Mouse (Mus musculus): Measurements from ENCODE around the gene Atp8a2.
A peak's percentile ranks its signal among the peaks of the same experiment; 100 is the strongest.

Atp8a2 gene

DNA sequence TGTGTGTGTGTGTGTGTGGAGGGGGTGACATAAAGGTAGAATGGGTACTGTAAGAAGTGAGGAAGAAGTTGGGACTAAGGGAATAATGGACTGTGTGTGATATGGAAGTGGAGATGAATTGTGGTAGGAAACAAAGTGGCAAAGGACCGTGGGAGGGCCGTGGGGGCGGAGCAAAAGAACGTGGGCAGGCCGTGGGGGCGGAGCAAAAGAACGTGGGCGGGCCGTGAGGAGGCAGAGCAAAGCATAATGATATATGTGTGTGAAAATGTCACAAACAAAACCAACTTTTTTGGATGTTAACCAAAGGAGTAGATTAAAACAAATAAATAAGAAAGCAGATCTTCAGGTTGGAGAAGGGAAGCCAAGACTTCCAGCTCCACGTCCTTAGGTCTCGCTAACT is 44.6 kb downstream of the Atp8a2 start:
- DNase-seq (ENCODE audit: low spot score in 2 of 2) = no peak

DNA sequence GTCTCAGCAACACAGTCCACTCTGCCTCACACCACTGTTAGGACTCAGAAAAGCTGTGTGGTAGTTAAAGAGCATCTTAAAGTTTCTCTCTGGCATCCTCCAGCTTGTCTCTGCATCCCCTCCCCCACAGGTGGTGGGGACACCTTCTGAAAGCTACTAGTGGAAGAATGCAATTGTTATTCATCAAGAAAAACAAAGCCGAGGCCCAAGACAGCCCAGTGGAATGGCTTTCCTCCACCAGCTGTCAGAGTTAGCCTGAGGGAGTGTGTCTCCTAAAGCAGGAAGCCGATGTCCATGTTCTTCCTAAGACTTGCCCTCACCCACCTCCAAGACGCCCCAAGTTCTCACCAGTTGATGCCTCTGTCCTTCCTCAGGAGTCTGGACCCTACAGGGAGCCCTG is 48.1 kb downstream of the Atp8a2 start:
- no peak for DNase-seq (ENCODE audit: low spot score in 2 of 2)

DNA sequence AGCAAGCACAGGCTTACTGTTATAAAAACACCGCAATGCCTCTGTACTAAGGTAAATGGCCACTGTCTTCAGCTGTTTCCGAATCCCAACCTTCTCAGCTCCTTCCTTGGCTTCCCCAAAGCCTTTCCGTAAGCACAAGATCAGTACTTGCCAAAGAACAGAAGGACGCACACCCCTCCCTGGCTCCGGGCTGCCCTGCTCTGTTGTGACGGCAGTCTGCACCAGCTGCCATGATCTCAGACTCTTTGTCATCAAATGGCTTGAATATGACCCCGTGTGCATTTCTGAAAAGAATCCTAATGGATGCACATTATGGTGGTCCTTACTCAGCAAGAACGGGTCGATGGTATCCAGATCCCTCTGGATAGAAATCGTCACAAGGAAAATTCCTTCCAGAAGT is 53.7 kb downstream of the Atp8a2 start:
- DNase-seq (ENCODE audit: low spot score in 2 of 2) = no peak

DNA sequence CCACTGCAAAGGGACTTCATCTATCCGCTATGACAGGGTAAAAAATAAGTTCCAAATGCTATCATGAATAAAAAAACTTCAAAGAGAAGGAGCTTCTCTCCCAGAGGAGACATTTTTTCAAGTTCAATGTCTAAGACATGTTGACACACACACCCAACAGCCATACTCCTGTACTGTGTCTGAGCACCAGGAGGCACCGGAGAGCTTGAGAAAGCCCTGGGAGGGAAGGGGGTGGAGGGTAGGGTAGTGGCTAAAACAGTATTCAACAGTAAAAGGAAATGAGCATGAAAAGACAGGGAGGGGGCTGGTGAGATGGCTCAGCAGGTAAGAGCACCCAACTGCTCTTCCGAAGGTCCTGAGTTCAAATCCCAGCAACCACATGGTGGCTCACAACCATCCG is 58.6 kb downstream of the Atp8a2 start:
- no peak for DNase-seq (ENCODE audit: low spot score in 2 of 2)

DNA sequence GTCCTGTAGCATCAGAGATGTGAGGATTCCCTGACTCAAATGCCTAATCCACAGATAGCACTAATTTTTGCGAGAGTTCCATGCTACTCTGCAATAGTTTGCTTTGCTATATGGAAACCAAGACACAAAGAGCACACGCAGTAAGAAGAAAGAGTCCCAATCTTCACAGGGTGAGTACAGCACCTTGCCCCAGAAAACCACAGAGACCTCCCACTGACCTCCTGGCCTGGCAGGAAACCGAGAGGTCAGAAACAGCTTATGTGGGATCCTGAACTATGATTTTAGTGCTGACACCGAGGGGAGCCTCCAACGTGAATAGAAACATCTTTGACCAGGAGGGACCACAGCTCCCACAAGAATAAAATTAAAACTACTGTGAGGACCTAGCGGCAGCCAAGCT is 59.2 kb downstream of the Atp8a2 start:
- DNase-seq (ENCODE audit: low spot score in 2 of 2) = no peak

DNA sequence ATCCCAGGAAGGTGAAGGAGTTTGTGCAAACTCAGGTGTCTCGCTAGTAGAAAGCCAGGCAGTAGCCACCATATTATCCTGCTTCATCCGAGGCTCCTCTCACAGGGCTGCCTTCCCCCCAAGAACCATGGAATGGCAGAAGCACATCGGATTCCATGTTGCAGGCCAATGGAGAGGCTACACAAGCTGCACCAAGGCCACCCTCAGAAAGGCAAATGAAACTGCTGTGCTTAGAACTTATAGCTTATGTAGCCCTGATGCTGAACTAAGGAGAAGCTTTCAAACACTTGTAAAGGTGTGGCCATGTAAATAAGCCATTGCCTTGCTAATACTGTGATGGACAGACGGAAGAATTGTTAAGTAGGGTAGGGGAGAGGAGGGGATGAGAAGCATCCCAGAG is 61.2 kb downstream of the Atp8a2 start:
- DNase-seq (ENCODE audit: low spot score in 2 of 2) = no peak

DNA sequence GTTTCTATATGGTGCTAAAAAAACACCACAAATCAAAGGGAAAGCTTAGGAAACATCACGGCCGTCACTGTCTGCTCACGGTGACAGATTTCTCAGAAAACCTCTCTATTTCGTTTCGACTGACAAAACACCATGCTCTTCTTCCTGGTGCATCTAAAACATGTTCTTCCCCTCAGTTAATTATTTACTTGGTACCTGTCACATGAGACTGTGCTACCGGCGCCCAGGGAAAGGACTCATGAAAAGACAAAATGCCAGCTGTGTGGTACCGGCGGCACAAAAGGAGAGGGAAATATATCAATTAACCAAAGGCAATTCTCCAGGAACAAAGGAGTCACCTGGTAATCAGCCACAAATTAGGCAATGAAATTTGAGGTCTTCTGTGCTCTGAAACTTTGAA is 62.3 kb downstream of the Atp8a2 start:
- DNase-seq (ENCODE audit: low spot score in 2 of 2) = no peak

DNA sequence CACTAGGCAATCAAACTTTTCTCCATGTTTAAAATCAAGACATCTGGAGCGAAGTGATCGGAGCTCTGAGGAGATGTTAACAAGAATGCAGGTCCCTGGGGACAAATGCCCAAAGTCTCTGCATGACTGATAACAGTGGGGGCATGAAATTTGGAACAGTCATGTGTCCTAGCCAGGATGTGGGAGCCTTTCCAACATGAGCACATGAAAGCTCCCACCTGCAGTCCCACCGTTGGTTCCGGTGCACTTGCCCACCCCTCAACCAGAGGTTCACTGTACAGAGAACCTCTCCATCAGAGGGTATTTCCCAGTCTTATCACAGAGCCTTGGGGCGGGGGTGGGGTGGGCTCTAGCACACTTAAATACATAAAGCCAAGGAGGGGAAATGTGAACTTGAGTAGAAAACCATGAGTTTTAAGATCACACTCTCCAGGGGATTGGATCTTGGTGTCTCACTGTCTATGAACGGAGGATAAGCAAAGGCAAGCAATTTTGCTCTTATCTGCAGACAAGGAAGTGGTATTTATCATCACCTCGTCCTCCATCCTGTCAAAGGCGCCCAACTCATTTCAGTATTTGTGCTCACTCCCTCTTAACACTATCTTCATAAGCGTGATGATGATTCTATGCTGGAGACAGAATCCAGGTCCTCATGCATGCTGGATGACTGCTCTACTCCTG is 65.6 kb downstream of the Atp8a2 start:
- DNase-seq (ENCODE audit: low spot score in 2 of 2) = no peak

DNA sequence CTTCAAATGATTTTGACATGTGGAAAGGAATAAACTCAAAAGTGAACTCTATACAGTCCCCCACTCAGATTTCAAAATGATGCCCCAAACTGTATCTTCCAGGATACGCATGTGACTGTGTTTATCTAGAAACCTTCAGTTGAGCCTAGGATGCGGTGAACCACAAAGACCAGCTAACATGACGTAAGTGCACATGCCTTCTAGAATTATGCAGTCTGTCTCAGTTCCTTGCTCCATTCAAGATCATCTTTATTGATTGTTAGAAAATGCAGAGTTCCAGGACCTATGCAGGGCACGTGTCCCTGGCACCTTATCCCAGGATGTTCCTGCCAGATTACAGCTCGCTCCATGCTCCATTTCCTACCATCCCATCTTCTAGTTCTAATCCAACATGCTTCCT is 67.4 kb downstream of the Atp8a2 start:
- no peak for DNase-seq (ENCODE audit: low spot score in 2 of 2)

DNA sequence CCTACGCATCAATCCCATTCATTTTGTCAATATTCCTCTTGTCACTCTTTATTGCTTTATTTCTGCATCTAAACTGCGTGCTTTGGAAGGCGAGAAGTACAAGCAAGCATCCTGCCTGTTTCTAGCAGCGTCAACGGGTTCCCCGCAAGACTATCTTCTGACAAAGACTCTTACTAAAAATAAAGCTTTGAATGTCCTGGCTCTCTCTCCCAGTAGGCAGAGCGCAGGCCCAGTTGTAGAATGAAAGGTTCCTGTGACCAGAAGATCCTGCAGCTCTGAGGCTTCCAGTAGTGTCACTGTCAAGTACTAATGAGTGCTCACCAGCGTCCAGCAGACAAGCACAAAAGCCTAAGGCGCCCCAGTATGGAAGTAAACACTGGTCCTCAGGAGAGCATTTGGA is 71.8 kb downstream of the Atp8a2 start:
- DNase-seq (ENCODE audit: low spot score in 2 of 2) = no peak

DNA sequence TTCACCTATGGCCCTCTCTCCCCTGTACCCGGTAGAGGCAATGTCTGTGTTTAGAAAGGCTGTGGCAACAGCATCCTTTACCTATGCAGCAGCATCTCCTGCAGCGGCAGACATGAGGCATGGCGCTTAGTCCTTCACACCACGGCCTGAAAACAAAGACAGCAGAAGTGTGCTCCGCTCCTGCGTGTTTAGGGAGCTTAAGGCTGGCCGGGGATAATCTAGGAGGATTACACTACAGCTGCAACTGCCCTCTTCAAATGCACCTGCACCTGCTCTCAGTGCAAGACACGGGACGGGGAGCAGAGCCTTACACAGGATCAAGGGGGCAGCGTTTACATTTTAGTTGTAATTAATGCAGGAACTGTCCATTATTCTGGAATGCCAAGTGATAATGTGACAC is 75.4 kb downstream of the Atp8a2 start:
- DNase-seq (ENCODE audit: low spot score in 2 of 2) = no peak

DNA sequence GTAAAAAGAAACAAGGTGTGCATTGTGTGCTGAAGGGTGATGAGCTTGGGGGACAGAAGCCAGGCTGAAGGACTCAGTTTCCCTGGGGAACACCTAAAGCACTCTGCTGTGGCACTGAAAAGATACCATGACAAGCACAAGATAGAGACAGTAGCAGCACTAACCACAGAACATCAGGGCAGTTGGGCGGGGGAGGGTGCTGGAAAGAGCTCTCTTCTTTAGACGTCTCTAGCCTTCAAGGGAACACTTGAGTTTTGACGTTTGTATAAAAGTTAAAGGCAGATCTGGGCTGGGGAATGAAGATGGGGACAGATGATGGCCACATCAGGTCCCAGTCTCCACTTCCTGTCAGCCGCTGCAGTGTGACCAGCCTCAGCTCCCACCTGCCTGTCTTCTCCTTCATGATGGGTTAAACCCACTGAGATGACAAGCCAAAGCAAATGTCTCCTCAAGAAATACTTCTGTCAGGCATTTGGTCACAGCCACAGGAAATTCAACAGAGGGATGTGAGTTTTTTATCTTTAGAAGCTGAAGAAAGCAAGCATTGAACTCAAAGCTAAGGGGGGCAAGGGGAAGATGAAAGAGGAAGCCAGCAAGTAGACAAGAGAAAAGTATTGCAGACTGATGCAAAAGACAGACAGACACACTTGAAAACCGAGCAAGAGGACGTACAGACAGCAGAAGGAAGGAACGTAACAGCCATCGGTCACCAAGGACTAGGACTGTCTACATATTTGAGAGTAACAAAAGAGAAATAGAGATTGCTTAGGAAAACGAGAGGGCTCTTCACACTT is 79.0 kb downstream of the Atp8a2 start:
- DNase-seq (ENCODE audit: low spot score in 2 of 2) = no peak

DNA sequence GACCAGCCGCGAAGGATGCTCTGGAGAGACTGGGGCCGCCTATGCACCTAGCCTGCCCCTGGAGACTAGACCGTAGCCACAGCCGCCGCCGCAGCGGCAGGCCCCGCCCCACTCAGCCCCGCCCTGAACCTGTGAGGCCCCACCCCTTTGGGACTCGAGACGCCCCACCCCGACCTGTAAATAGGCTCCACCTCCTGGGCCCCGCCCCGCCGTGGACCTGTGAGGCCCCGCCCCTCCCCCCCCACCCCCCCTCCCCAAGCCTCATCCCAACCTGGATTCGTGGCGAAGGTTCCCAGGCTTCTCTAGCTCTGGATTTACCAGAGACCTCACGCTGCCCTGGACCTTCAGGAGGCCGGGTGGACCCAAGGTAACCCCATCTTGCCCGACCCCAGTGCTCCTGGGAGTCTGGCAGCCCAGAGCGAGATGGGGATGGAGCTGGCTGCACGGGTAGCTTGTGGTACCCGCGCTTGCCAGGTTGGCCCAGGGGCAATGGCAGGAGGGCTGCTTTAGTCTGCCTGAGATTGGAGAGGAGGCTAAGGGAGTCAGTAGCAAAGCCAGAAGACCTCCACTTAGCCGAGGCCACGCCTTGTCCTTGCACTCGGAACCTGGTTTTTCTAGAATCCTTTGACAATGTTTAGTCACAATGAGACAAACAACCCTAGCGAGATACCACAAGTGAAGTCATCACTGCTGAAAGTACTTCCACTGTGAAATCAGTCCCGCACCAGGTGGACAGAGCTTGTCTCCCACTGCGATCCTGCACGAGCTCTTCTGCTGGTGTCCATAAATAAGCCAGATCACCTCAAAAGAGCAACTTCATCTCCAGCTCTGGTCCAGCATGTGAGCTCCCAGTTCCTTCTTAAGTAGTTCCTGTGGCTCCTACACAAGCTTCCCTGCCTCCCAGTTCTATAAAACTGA is 109.9 kb downstream of the Atp8a2 start:
- DNase-seq (ENCODE audit: low spot score in 2 of 2) = peak; percentile 8 to 27

DNA sequence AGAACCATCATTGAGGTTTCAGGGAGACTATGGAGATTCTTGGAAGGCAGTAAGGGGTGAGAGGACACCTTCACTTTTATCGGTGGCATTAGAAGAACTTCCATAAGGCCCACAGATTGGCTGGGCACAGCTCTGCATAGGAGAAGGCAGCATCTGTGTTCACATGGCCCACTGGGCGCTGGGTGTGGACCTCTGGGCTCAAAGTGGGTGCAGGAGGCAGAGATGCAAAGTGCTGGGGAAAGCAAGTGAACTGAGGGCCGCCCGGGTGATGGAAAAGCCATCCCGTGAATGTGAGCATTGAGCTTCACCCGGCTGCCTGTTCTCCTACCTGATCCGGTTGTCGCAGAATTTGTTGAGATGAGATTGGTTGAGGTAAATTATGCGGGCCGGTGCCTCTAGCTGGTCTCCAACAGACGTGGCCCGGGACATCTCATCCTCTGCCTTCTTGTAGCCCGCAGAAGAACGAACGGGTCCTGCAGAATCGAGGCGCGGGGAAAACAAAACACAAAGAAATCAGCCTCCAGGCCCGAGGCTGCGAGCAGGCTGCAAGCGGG is 110.6 kb downstream of the Atp8a2 start:
- DNase-seq (ENCODE audit: low spot score in 2 of 2) = no peak

DNA sequence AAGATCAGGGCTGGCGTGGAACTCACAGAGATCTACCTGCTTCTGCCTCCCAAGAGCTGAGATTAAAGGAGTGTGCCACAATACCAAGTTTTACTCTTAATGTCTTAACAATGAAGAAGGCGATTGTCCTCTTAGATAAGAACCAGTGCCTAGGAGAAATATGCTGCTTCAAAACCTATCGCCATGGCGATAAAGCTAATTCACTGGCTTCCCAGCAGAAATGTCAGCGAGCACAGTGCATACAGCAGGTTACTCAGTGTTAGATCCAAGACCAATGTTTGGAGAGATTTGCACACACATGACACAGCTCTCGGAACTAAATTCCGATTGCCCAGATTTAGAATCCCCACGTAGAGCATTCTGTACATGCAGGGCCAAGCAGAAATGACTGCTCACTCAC is 114.2 kb downstream of the Atp8a2 start:
- no peak for DNase-seq (ENCODE audit: low spot score in 2 of 2)

DNA sequence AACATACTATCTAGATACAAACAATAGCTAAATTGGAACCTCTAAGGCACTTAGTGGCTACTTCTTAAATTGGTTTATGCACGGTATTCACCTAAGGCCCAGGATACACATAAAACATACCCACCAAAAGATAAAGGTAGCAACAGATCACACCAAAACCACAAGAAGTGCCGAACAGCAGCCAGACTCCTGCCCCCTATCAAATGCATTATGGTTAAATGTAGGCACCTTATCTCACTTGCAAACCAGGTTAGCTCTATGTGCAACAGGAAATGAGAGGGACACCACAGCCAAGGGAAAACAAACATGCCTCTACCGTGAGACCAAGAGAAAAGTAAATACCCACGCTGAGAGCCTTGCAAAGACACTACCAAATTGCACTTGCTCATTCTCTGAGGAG is 124.5 kb downstream of the Atp8a2 start:
- DNase-seq (ENCODE audit: low spot score in 2 of 2) = no peak

DNA sequence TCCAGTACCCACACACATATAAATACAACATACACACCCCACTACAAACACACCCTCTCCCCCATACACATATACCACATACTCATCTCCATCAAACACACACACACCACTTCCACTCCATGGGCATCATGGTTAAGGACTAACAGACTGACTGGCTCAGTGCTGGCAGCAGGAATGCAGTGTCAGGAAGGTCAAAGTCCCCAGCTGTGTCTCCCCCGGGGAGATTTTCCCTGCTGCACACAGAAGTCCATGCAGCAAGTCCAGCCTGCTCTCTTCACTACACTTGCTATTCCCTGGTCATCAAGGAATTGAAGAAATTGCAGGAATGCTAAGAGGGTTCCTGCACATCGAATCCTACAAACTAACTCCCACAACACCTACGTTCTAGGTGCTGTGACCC is 131.8 kb downstream of the Atp8a2 start:
- no peak for DNase-seq (ENCODE audit: low spot score in 2 of 2)

DNA sequence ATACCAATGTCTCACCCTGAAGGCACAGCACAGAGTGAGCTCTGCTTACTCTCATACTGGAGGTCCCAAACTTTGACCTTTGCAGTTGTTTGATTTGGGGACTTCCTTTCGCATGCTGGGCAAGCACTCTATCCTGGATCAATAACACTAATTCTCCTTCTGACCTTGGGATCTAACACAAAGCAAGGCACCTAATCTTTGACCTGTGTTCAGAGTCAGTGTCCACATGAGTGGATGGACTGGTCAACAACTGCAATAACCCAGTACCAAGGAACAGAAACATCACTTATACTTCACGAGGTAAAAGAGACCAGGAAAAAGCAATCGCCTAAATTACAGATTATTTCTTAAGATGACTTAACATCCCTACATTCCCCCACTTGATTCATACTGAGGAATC is 136.0 kb downstream of the Atp8a2 start:
- DNase-seq (ENCODE audit: low spot score in 2 of 2) = no peak

DNA sequence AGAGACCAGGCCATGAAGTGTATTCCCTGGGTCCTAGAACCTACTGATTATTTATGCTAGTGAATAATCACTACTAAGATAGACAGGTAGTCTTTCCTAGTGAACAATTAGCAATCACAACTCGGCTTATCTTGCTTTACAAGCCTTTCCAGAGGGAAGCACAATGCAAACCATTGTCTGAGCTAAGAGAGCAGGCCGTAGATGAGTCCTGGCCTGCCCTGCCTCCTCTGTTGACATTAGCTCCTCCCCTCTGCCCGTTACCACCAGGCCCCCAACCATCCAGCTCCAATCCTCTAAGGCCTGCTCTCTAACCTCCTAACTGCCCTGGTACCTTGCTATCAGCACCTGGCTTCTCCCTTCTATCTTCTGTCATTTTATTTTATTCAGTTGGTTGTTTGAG is 138.1 kb downstream of the Atp8a2 start:
- no peak for DNase-seq (ENCODE audit: low spot score in 2 of 2)

DNA sequence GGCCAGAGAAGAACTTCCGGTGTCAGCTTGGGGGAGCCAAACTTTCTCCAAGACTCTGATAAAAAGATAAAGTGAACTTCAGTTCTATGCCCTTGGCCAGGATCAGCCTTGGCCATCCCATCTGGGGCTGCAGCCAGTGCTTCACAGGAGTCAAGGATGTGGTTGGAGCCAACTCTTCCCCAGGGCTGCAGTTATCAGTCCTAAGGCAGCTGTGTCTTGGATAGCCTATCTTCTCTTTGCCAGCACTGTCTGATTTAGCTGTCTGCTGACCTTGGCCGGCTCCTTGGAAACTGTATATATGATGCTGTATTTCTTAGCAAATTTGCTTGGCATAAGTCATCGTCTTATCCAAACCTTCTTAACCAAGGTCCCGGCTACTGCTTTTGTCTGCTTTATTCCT is 141.7 kb downstream of the Atp8a2 start:
- DNase-seq (ENCODE audit: low spot score in 2 of 2) = no peak

DNA sequence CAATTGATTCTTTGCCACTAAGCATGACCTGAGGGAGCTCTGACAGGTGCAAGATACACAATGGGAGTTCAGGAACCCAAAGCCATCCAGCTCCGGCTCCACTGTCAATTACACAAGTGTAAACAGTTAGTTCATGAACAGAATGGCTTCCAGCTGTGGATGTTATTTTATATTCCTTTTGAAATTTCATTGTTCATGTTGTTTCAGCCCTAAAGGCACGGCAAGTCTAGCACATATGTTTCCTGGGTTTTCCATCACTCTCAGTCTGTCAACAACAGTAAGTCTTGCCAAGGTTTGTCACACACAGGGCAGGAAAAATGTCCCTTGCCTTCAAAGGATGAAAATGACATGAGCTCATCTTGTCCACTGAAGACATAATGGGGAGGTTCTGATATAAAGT is 166.3 kb downstream of the Atp8a2 start:
- no peak for DNase-seq (ENCODE audit: low spot score in 2 of 2)

DNA sequence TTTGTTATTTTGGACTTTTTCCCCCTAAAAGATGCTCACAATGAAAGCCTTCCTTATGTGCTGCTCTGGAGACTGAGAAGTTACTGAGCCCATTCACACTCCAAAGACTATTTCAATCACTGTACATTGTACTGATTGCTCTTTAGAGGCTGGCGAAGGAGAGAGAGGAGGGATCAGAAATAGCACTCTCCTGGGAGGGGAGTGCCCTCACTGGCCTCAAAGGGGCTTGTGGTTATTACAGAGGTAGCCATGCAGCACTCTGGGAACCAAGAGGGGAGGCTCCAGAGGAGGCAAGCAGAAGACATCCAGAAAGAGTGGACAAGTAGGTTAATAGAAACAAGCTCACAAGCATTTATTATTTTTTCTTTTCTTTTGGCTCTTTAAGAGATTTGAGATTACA is 169.8 kb downstream of the Atp8a2 start:
- no peak for DNase-seq (ENCODE audit: low spot score in 2 of 2)
